Mouse (Mus musculus) CH12.LX (cell line): ENCODE data around the gene Cib1.

ENCODE experiments used
- CTCF ChIP-seq, 2 experiments: IDR thresholded peaks in 1 of 2; conservative IDR thresholded peaks in 1 of 2; 2 replicates each; pipeline ENCODE4 v1.5.1; 2011 to 2012; ENCODE audit warnings: low read depth in 2 of 2, low read length in 2 of 2, improper control_type of control experiment in 1 of 2, inconsistent platforms in 1 of 2, mild to moderate bottlenecking in 1 of 2, moderate library complexity in 1 of 2
- HCFC1 ChIP-seq: IDR thresholded peaks from 2 replicates; pipeline ENCODE4 v1.6.1; 2012; ENCODE audit warnings: low read depth, mild to moderate bottlenecking, inconsistent platforms, low read length, improper control_type of control experiment
- NELFE ChIP-seq: IDR thresholded peaks from 2 replicates; pipeline ENCODE4 v1.6.1; 2011; ENCODE audit warnings: low read depth, low read length, improper control_type of control experiment
- POLR2A ChIP-seq: IDR thresholded peaks from 2 replicates; pipeline ENCODE4 v1.6.1; 2011; ENCODE audit warnings: low read depth, mild to moderate bottlenecking, improper control_type of control experiment, low read length

- TF ChIP-seq POLR2A (peak; percentile 55), CTCF (conservative IDR thresholded peaks at IDR 0.05 in 1 of 2, IDR thresholded peaks at IDR 0.05 in 1 of 2; ENCODE audit: low read depth in 2 of 2, low read length in 2 of 2) (0 out of 4 replicates have a peak, but pooled peaks of 1 of the 2 experiments have one; percentile 9), HCFC1 (no peak), NELFE (no peak)
Observed at GRCm38 (mm10) chr7:80191455-80191854, 41.2 kb downstream of the Cib1 start.
